Mouse (Mus musculus) C2C12 (cell line): Measurements from ENCODE around the gene Etv6.

ENCODE experiments used
- CEBPB ChIP-seq: IDR thresholded peaks from one replicate; pipeline ENCODE4 v1.6.1; 2011; ENCODE audit warnings: low read depth, mild to moderate bottlenecking, control low read depth, moderate library complexity
- CTCF ChIP-seq: IDR thresholded peaks from one replicate; pipeline ENCODE4 v1.5.1; 2011; ENCODE audit not compliant: control insufficient read depth, insufficient read depth, insufficient read length
- FOSL1 ChIP-seq: IDR thresholded peaks from one replicate; pipeline ENCODE4 v1.8.0; 2011; ENCODE audit warnings: mild to moderate bottlenecking, low read length; ENCODE audit not compliant: poor library complexity, insufficient read depth, severe bottlenecking
- MAX ChIP-seq: IDR thresholded peaks from one replicate; pipeline ENCODE4 v1.6.1; 2011; ENCODE audit warnings: mild to moderate bottlenecking, control low read depth

- TF ChIP-seq CTCF = no peak
- TF ChIP-seq CEBPB = no peak
- no peak for TF ChIP-seq FOSL1
- no peak for TF ChIP-seq MAX
These were observed 184.8 kb downstream of the Etv6 start for GRCm38 (mm10) chr6:134220209-134220777.
